Mouse (Mus musculus) testis, adult 2 months (tissue): ENCODE measurements around the gene Cwc22.

Experiments
- CTCF ChIP-seq: fragments of 200-500 bp; IDR thresholded peaks from 2 replicates; pipeline ENCODE4 v1.5.1; 2012; ENCODE audit warnings: low read depth, mild to moderate bottlenecking, inconsistent platforms, low read length, moderate library complexity; ENCODE audit not compliant: control insufficient read depth, insufficient read depth, insufficient replicate concordance
- POLR2A ChIP-seq: fragments of 200-500 bp; IDR thresholded peaks from 2 replicates; pipeline ENCODE4 v1.6.1; 2012; ENCODE audit warnings: low read depth, mild to moderate bottlenecking, inconsistent platforms, low read length, moderate library complexity; ENCODE audit not compliant: control insufficient read depth

GRCm38 (mm10) chr2:77917360-77917734 is 28.8 kb downstream of the Cwc22 start:
- TF ChIP-seq POLR2A = no peak
- TF ChIP-seq CTCF = no peak
